11 mouse cellular contexts compared by ENCODE assay signal in the genomic region with DNA sequence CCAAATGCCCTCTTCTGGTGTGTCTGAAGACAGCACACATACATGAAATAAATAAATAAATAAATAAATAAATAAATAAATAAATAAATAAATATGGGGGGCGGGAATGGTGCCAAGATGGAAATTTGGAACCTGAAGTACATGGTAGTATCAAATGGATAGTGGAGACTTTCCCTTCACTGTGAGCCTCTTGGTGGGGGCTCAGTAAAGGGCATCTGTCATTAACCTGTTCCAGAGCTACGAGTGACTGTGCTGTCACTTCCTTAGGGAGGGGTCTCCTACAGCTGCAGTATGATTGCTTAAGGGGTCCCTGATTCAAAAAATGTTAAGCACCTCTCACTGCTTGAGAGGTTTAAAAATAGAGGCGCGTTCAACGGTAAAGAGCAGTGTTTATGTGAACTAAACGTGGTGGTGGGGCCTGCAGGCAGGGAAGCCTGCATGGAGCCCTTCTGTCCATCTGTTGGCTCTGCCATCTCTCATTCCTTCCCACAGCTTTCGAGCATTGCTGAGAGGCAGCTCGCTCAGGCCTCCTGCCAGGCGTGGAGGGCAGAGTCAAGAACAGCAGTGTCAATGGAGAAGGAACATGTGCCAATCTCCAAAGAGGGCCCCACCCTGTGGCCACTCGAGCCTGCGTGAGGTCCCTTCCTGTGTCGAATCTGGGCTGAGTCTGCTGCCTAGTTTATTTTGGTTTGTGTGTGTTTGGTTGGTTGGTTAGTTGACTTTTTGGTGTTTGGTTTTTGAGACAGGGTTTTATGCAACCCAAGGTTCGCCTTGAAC. TPM values are rescaled to one million over a fixed set of nuclear protein-coding genes. Genes with fewer than 3 reads are reported as not detected.
DNase-seq lines count a peak whose midpoint lies in the region; ATAC-seq lines count a peak whose summit lies in the region.
"Had no signal": no experiment of that assay in that cellular context is flagged by ENCODE, and none has a peak within 500 bp of the region (broad histone marks: within the 10 kb centered on the region; RNA-seq: fewer than 3 reads in every experiment).

No protein-coding gene starts in this region.

- no peak overlapping the region for H3K4me2 ChIP-seq in liver, embryonic 12.5 days
- H3K4me2 ChIP-seq in hindbrain, embryonic 12.5 days (replicated peaks): no peak overlapping the region
- H3K4me2 ChIP-seq: embryonic facial prominence, embryonic 13.5 days had no signal

- 60% methylated on average over 13 of the region's 13 CpGs for whole genome bisulfite sequencing in liver, embryonic 12.5 days (ENCODE audit: insufficient replicate concordance)
- 87% methylated on average over 13 of the region's 13 CpGs for WGBS in forebrain, embryonic 10.5 days
- WGBS in hindbrain, embryonic 12.5 days: 70% methylated on average over 13 of the region's 13 CpGs

- H3K27me3 ChIP-seq in liver, embryonic 12.5 days (replicated peaks): peaks cover 36% of the 10 kb centered on the region
- H3K27me3 ChIP-seq in forebrain, embryonic 10.5 days (ENCODE audit: poor library complexity, severe bottlenecking): peaks cover 29% of the 10 kb centered on the region
- peaks cover 11% of the 10 kb centered on the region for H3K27me3 ChIP-seq in hindbrain, embryonic 12.5 days

- 0 out of 2 replicates have a peak, but pooled peaks have one; percentile 46 for ATAC-seq in erythroid progenitor cell, adult 5-6 weeks (replicated peaks; ENCODE audit: low FRiP score, poor library complexity, severe bottlenecking)
- 0 out of 2 replicates have a peak, but pooled peaks have one; percentile 36 for ATAC-seq in liver, embryonic 12.5 days
- peak; percentile 79 for ATAC-seq in monocyte, adult 5-6 weeks (replicated peaks; ENCODE audit: insufficient number of reproducible peaks, low FRiP score, low TSS enrichment, poor library complexity, severe bottlenecking)
- ATAC-seq in hindbrain, embryonic 12.5 days (ENCODE audit: low FRiP score): no peak

- H3K9me3 ChIP-seq in liver, embryonic 12.5 days (replicated peaks): no peaks in the 10 kb centered on the region
- H3K9me3 ChIP-seq in forebrain, embryonic 10.5 days: no peaks in the 10 kb centered on the region
- H3K9me3 ChIP-seq in hindbrain, embryonic 12.5 days (replicated peaks): no peaks in the 10 kb centered on the region
- H3K9me3 ChIP-seq: embryonic facial prominence, embryonic 13.5 days had no signal

- intact Hi-C loops in left cerebral cortex, postnatal 4 days (cut with DNase I): no loop called here

- H3K36me3 ChIP-seq in liver, embryonic 12.5 days: no peaks in the 10 kb centered on the region
- H3K36me3 ChIP-seq in forebrain, embryonic 10.5 days (replicated peaks): no peaks in the 10 kb centered on the region
- H3K36me3 ChIP-seq in hindbrain, embryonic 12.5 days: no peaks in the 10 kb centered on the region
- H3K36me3 ChIP-seq: embryonic facial prominence, embryonic 13.5 days had no signal

- no peak overlapping the region for H3K27ac ChIP-seq in liver, embryonic 12.5 days
- H3K27ac ChIP-seq in forebrain, embryonic 10.5 days: no peak overlapping the region
- no peak overlapping the region for H3K27ac ChIP-seq in hindbrain, embryonic 12.5 days
- H3K27ac ChIP-seq: embryonic facial prominence, embryonic 13.5 days had no signal

- no peak overlapping the region for H3K4me3 ChIP-seq in liver, embryonic 12.5 days
- H3K4me3 ChIP-seq in forebrain, embryonic 10.5 days: no peak overlapping the region
- H3K4me3 ChIP-seq in hindbrain, embryonic 12.5 days: no peak overlapping the region
- H3K4me3 ChIP-seq: embryonic facial prominence, embryonic 13.5 days had no signal

- H3K9ac ChIP-seq in liver, embryonic 12.5 days: no peak overlapping the region
- H3K9ac ChIP-seq in hindbrain, embryonic 12.5 days: no peak overlapping the region
- H3K9ac ChIP-seq: embryonic facial prominence, embryonic 13.5 days had no signal

- H3K4me1 ChIP-seq in liver, embryonic 12.5 days: peaks cover 39% of the 10 kb centered on the region
- H3K4me1 ChIP-seq in forebrain, embryonic 10.5 days: peaks cover 25% of the 10 kb centered on the region
- H3K4me1 ChIP-seq in hindbrain, embryonic 12.5 days: peaks cover 12% of the 10 kb centered on the region

- DNase-seq in left cerebral cortex, postnatal 4 days: peak; percentile 85
- no peak for DNase-seq in left cerebral cortex, adult 18-20 months (ENCODE audit: low spot score in 2 of 2)
- DNase-seq in embryo, embryonic 11 days: no peak
- DNase-seq in forebrain, embryonic 10.5 days (ENCODE audit: extremely low spot score, low spot score): no peak
- DNase-seq: midbrain, embryonic 14.5 days; right cerebral cortex, adult 18-20 months had no signal

RNA-seq across cellular contexts. Expression of gene Rtn4rl1, which starts 46.8 kb away (rescaled TPM):
- total RNA-seq in left cerebral cortex, postnatal 4 days (2021): 10 to 100 TPM; 31.6 to 35.4 TPM
- 10 to 100 TPM; 86.2 to 91.0 TPM for total RNA-seq in left cerebral cortex, adult 18-20 months (2021)
- 0.42 and 1.1 TPM in 2 replicates for total RNA-seq in erythroid progenitor cell, adult 5-6 weeks (2015; ENCODE audit: low replicate concordance)
- total RNA-seq in erythroid progenitor cell, adult 5-6 weeks (2017; ENCODE audit: low replicate concordance): not detected in 2 replicates
- polyA plus RNA-seq in liver, embryonic 12.5 days (2016; fragmentation: Nextera tagmentation; extraction: Ambion mirVana): 1.2 and 1.3 TPM in 2 replicates
- total RNA-seq in monocyte, adult 5-6 weeks (2017): 1.5 to 3.6 TPM (median 2.2 TPM) in 3 replicates
- polyA plus RNA-seq in forebrain, embryonic 10.5 days (2016; fragmentation: Nextera tagmentation; extraction: Ambion mirVana): 1.1 and 1.3 TPM in 2 replicates
- polyA plus RNA-seq in hindbrain, embryonic 12.5 days (2016; fragmentation: Nextera tagmentation; extraction: Ambion mirVana): 5.1 and 5.8 TPM in 2 replicates

RNA-seq across cellular contexts. Expression of gene Dph1, which starts 49.3 kb away (rescaled TPM):
- total RNA-seq in left cerebral cortex, postnatal 4 days (2021): 10 to 100 TPM; 15.2 to 15.3 TPM
- total RNA-seq in left cerebral cortex, adult 18-20 months (2021): 10 to 100 TPM; 28.5 to 32.1 TPM
- total RNA-seq in erythroid progenitor cell, adult 5-6 weeks (2015; ENCODE audit: low replicate concordance): not detected in 2 replicates
- total RNA-seq in erythroid progenitor cell, adult 5-6 weeks (2017; ENCODE audit: low replicate concordance): 1.1 and 6.3 TPM in 2 replicates
- 19.7 and 20.5 TPM in 2 replicates for polyA plus RNA-seq in liver, embryonic 12.5 days (2016; fragmentation: Nextera tagmentation; extraction: Ambion mirVana)
- total RNA-seq in monocyte, adult 5-6 weeks (2017): 3.0 to 22.9 TPM (median 3.2 TPM) in 3 replicates
- 29.5 TPM in 2 replicates for polyA plus RNA-seq in forebrain, embryonic 10.5 days (2016; fragmentation: Nextera tagmentation; extraction: Ambion mirVana)
- polyA plus RNA-seq in hindbrain, embryonic 12.5 days (2016; fragmentation: Nextera tagmentation; extraction: Ambion mirVana): 14.8 and 18.6 TPM in 2 replicates
